Mouse (Mus musculus) heart, postnatal 0 days (tissue): ENCODE measurements at regions not wholly inside any gene's neighbourhood (a gene's known extent, or its start where the extent isn't known, plus 50 kb on each side); places are given as distances from the start of the nearest gene placed in this dataset.
"Not testable (repeated sequence)": the region's sequence is repeated elsewhere in the genome, so short reads cannot be mapped to it uniquely, and the experiment has no call there.

Source experiments
- ATAC-seq: fragments of 200-750 bp; cut with Nextera tagmentation; 2 replicates; pipeline ENCODE4 v1.8.0; 2017; ENCODE audit warnings: low read depth, moderate number of reproducible peaks, moderate library complexity; ENCODE audit not compliant: insufficient read depth
- DNase-seq: peaks from one replicate; pipeline ENCODE4 v3.0.0-alpha.2; 2016; ENCODE audit warnings: low spot score
- H3K27ac ChIP-seq: fragments of 300-500 bp; sonication (generic); 2 replicates; pipeline ENCODE4 v1.5.1; 2014; ENCODE audit warnings: low read depth, mild to moderate bottlenecking
- H3K27me3 ChIP-seq: fragments of 300-500 bp; sonication (generic); 2 replicates; pipeline ENCODE4 v1.6.1; 2014; ENCODE audit warnings: low read length, mixed read lengths; ENCODE audit not compliant: control insufficient read depth, insufficient read depth
- H3K36me3 ChIP-seq: fragments of 300-500 bp; sonication (generic); replicated peaks from 2 replicates; pipeline ENCODE4 v1.6.1; 2014; ENCODE audit warnings: low read length, mixed read lengths; ENCODE audit not compliant: control insufficient read depth, insufficient read depth
- H3K4me1 ChIP-seq: fragments of 300-500 bp; sonication (generic); 2 replicates; pipeline ENCODE4 v1.6.1; 2014; ENCODE audit warnings: antibody characterized with exemption; ENCODE audit not compliant: control insufficient read depth, insufficient read depth
- H3K4me2 ChIP-seq: fragments of 300-500 bp; sonication (generic); 2 replicates; pipeline ENCODE4 v1.6.1; 2014; ENCODE audit warnings: low read depth, mild to moderate bottlenecking, low read length, moderate library complexity
- H3K4me3 ChIP-seq: fragments of 300-500 bp; sonication (generic); 2 replicates; pipeline ENCODE4 v1.5.1; 2014; ENCODE audit warnings: low read depth, low read length
- H3K9ac ChIP-seq: fragments of 300-500 bp; sonication (generic); replicated peaks from 2 replicates; pipeline ENCODE4 v1.6.1; 2014; ENCODE audit warnings: low read depth, low read length, mixed read lengths
- H3K9me3 ChIP-seq: fragments of 300-500 bp; sonication (generic); replicated peaks from 2 replicates; pipeline ENCODE4 v1.6.1; 2016; ENCODE audit warnings: low read length; ENCODE audit not compliant: control insufficient read depth
- CTCF ChIP-seq: IDR thresholded peaks from 2 replicates; pipeline ENCODE4 v1.5.1; 2016; ENCODE audit warnings: antibody characterized with exemption, control low read depth, low read depth
- EP300 ChIP-seq: IDR thresholded peaks from 2 replicates; pipeline ENCODE4 v1.6.1; 2016; ENCODE audit warnings: antibody characterized with exemption, low read depth
- whole genome bisulfite sequencing: fragments of 180-500 bp; shearing (Covaris S2); extraction: QIAGEN DNeasy Blood & Tissue Kit; methylation state at CpG from one replicate; pipeline ENCODE4 v1.1.7; 2014; 5-methylcytosine and 5-hydroxymethylcytosine counted together

GRCm38 (mm10) chr13:50954671-50955070 lies 146.0 kb upstream of the Spin1 start:
- ATAC-seq (no peak), DNase-seq (no peak)
- Histone ChIP-seq H3K4me1 (no peaks in the 10 kb centered on the region), H3K9me3 (no peaks in the 10 kb centered on the region), H3K27ac (no peak overlapping the region), H3K4me2 (no peak overlapping the region), H3K4me3 (no peak overlapping the region), H3K36me3 (no peaks in the 10 kb centered on the region), H3K27me3 (no peaks in the 10 kb centered on the region), H3K9ac (no peak overlapping the region)
- no peak for TF ChIP-seq CTCF
- TF ChIP-seq EP300: no peak
- WGBS: 89% methylated on average over 6 of the region's 6 CpGs

GRCm38 (mm10) chr13:50958051-50958883 lies 142.4 kb upstream of the Spin1 start:
- DNase-seq (peak; percentile 20), ATAC-seq (no peak; the same call in 1 of the 2 replicates)
- H3K9ac ChIP-seq: peak overlapping the region; percentile 24; the same call in 1 of the 2 replicates
- no peak for TF ChIP-seq EP300
- no peak for TF ChIP-seq CTCF
- no peaks in the 10 kb centered on the region for H3K36me3 ChIP-seq
- WGBS: 16% methylated on average over 20 of the region's 20 CpGs
- H3K4me1 ChIP-seq: no peaks in the 10 kb centered on the region
- H3K27me3 ChIP-seq: no peaks in the 10 kb centered on the region
- H3K4me3 ChIP-seq: peak overlapping the region; percentile 36
- H3K27ac ChIP-seq: no peak overlapping the region
- no peaks in the 10 kb centered on the region for H3K9me3 ChIP-seq
- peak overlapping the region; percentile 67 for H3K4me2 ChIP-seq

- Histone ChIP-seq H3K27ac (no peak overlapping the region), H3K27me3 (no peaks in the 10 kb centered on the region), H3K36me3 (no peaks in the 10 kb centered on the region), H3K4me1 (no peaks in the 10 kb centered on the region), H3K4me3 (no peak overlapping the region), H3K4me2 (no peak overlapping the region), H3K9ac (no peak overlapping the region), H3K9me3 (no peaks in the 10 kb centered on the region)
- no peak for DNase-seq
- WGBS: 62% methylated on average over 12 of the region's 12 CpGs
- ATAC-seq: no peak
- no peak for TF ChIP-seq EP300
- TF ChIP-seq CTCF: no peak
Observed at GRCm38 (mm10) chr13:50960909-50961308, 139.8 kb upstream of the Spin1 start.

GRCm38 (mm10) chr13:50964070-50964469 lies 136.6 kb upstream of the Spin1 start:
- H3K4me1 ChIP-seq: no peaks in the 10 kb centered on the region
- no peak overlapping the region for H3K27ac ChIP-seq
- DNase-seq (no peak), ATAC-seq (no peak)
- no peaks in the 10 kb centered on the region for H3K36me3 ChIP-seq
- WGBS: 68% methylated on average over 9 of the region's 9 CpGs
- no peak overlapping the region for H3K4me3 ChIP-seq
- H3K9ac ChIP-seq: no peak overlapping the region
- H3K4me2 ChIP-seq: no peak overlapping the region
- H3K27me3 ChIP-seq: no peaks in the 10 kb centered on the region
- H3K9me3 ChIP-seq: no peaks in the 10 kb centered on the region
- TF ChIP-seq CTCF (peak; percentile 54), EP300 (no peak)

GRCm38 (mm10) chr13:50965041-50965440 lies 135.6 kb upstream of the Spin1 start:
- WGBS: 73% methylated on average over 7 of the region's 7 CpGs
- not testable (repeated sequence) for H3K9me3 ChIP-seq, H3K27me3 ChIP-seq, H3K4me2 ChIP-seq, ATAC-seq, H3K4me1 ChIP-seq, H3K27ac ChIP-seq, H3K4me3 ChIP-seq, H3K9ac ChIP-seq, H3K36me3 ChIP-seq, DNase-seq

- Histone ChIP-seq H3K27me3 (no peaks in the 10 kb centered on the region), H3K4me2 (no peak overlapping the region), H3K4me1 (no peaks in the 10 kb centered on the region), H3K27ac (no peak overlapping the region), H3K36me3 (no peaks in the 10 kb centered on the region), H3K4me3 (no peak overlapping the region), H3K9me3 (no peaks in the 10 kb centered on the region), H3K9ac (no peak overlapping the region)
- ATAC-seq (no peak), DNase-seq (no peak)
- 66% methylated on average over 4 of the region's 4 CpGs for WGBS
- TF ChIP-seq CTCF (no peak), EP300 (no peak)
Observed at GRCm38 (mm10) chr13:50965678-50966077, 135.0 kb upstream of the Spin1 start.
